Mouse (Mus musculus) frontal cortex, postnatal 10 days (tissue): ENCODE results near the gene Gm13290.
A peak's percentile ranks its signal among the peaks of the same experiment; 100 is the strongest.
"Not testable (repeated sequence)": the region's sequence is repeated elsewhere in the genome, so short reads cannot be mapped to it uniquely, and the experiment has no call there.

ENCODE experiments used
- DNase-seq, 2 experiments: peaks; one replicate each; pipeline ENCODE4 v3.0.0; 2022; ENCODE audit warnings: low spot score in 2 of 2, mixed read lengths in 1 of 2

Gene Gm13290

DNA sequence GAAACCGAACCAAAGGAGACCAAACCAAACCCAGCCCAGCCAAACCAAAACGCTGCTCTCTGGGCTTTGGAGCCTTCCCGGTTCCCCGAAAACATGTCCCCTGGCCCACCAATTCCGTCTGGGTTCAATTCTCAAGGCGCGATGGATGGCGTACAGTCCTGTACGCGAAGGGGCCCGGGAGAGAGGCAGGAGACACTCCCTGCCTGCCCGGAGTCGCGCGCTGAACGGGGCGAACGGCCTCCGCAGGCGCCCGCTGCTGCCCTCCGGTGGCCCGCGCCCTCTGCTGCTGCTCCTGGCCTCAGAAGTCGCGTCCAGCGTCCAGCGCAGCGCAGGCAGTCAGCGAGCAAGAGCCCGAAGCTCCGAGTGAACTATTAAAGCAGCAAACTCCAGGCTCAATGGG is at the start of gene Gm13290:
Gene Gm13290 (plus strand): TSS at position 301 of the 400 bp plus-strand sequence.
- DNase-seq, result not testable (repeated sequence)

DNA sequence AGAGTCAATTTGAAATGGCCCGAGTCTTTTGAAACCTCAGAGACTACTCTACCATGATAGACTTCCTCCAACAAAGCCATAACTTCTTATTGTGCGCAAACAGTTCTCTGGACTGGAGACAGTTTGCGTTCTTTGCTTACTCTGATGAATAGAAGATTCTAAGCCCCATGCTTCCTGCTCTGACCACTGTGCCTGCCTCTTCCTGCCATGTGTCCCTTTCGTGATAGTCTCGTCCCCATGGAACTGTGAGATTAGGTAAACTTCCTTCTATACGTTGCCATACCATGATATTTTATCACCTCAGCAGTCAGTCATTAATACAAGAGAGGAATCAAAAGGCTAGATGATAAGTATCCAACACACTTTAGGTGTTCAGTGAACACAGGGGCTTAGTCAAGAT is 46.9 kb upstream of the Gm13290 start:
- no peak for DNase-seq

DNA sequence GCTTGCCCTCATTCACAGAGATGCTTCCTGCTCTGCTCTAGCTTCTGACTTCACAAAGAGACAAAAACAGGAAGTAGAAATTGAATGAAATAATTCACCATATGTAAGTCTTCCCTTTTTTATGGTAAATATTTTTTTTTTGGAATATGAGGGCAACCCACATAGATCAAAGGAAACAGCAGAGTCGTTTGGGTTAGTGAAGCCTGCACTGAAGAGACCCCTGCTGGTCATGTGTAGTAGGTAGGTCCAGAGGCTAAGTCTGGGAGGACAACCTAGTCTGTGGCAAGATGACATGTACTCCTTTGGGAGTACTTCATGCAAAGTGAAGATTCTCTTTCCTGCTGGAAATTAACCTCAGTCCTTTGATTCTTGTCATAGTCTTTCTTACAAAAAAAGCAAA is 46.3 kb upstream of the Gm13290 start:
- DNase-seq, result no peak

DNA sequence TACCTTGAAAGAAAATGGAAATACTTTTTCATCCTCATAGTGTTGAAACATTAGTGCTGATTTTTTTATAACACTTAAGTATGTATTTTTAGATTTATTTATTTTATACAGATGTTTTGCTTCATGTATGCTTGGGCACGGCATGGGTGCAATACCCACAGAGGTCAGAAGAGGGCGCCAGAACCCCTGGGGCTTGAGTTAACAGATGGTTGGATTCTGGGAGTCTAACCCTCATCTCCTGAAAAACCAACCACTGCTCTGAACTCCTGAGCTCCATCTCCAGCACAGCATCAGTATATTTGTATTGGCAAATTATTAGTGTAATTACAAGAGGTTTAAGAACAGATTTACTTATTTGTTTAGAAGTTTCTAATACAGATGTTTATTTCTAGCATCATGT is 35.2 kb upstream of the Gm13290 start:
- peak in 1 of 2 experiments; percentile 38 for DNase-seq

DNA sequence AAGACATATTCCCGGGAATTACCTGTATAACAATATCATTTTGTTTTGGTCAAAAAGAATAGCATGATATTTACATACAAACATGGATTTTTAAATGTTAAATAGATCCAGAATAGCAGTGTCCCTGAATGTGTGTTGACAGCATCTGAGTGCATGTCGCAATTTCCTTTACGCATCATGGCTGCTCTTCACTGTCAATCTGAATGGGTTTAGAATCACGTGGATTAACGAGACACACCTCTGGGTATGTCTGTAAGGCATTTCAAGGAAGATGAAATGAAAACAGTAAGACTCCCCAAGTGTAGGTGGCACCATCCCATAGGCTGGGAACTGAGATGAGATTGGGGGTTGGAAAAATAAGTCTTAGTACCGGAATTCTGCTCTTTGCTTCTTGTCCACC is 34.6 kb upstream of the Gm13290 start:
- DNase-seq, result no peak

DNA sequence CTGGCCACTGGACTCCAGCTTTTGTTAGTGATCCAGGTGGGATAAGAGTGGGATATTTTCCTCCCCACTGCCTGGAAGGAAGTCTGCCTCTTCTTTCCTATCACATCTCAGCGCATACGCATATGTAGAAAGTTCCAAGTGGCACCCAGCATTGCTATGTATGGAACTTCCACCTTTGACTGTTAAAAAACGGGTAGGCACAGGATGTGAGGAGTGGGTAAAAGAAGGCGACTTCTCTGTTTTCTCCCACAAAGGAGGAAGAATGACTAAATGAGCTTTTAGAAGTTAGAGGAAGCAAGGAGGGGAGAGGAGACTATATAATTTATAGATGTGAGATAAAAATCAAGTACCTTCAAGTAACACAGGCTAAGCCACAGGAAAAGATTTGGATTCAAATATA is 32.2 kb upstream of the Gm13290 start:
- DNase-seq, result no peak

DNA sequence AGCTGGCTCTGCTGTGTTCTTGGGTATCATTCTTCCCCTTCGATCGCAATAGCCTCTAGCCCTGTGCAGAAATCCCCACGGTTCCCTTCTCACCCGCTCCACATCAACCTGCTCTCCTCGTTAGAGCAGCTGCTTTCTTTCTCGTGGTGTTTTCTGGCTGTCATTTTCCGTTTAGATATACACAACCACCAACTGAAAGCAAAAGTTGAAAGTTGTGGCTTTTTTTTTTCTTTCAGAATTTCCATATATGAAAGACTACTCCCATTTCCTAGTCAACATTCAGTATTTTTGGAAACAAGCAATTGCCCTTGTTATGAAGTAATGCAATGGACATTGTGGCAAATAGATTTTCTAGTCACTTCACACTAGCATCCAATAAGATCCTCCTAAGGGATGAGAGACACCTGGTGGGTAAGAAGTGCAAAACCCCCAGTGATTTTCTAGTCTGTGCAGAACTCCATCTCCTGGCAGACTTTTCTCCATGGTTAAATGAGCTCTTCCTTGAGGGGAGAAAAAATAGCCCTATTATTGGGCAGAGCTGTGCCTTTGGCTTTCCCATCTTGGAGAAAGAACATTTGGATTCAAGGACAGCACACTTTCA is 30.8 kb upstream of the Gm13290 start:
- DNase-seq, result no peak

DNA sequence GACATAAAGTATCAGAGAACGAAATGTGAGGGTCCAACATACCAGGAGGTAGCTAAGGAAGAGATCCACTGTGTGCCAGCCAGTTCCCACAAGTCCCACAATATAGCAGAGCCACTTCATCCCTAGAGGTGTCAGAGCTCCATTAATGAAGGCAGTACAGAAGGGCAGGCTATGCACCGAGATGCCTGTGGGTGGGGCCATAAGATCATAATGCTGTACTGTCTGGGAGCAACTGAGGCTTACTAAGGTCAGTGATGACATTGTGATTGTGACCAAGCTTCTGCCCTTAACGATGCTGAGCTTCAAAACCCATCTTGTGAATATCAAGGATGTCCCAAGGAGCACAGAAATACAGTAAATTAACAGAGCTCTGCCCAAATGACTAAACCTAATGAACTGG is 29.4 kb upstream of the Gm13290 start:
- no peak for DNase-seq

DNA sequence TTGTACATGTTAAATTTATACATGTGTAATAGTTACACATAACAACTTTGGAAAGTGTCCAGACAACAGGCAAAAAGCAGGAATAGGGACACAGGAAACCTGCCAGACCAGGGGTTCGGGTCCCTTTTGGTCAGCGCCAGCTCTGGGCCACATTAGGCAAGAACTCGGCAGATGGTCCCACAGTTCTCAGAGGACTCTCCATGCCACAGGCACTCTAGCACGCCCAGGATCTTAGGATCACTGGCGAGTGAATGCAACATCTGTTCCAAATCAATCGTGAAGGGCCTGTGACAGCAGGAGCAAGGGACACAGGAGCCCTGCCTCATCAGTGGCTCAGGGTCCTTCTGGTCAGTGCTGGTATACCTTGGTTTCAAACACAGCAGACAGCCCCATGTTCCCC is 23.7 kb upstream of the Gm13290 start:
- no peak for DNase-seq

DNA sequence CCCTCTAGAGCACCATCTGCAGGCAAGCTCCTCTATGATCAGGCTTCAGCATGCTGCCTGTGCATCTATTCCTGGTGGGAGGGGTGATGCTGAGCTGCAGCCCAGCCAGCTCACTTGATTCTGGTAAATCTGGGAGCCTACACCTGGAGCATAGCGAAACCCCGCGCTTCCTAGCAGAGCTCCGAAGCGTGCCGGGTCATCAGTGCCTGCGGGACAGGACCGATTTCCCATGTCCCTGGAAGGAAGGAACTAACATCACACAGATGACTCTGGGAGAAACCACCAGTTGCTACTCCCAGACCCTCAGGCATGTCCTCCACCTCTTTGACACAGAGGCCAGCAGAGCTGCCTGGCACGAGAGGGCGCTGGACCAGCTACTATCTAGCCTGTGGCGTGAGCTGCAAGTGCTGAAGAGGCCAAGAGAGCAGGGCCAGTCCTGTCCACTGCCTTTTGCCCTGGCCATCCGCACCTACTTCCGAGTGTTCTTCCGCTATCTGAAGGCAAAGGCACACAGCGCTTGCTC is 18.8 kb upstream of the Gm13290 start, which contains the start of gene Gm13271:
Gene Gm13271 (plus strand): TSS at position 51 of the 523 bp plus-strand sequence.
- peak; percentile 77 to 84 for DNase-seq

DNA sequence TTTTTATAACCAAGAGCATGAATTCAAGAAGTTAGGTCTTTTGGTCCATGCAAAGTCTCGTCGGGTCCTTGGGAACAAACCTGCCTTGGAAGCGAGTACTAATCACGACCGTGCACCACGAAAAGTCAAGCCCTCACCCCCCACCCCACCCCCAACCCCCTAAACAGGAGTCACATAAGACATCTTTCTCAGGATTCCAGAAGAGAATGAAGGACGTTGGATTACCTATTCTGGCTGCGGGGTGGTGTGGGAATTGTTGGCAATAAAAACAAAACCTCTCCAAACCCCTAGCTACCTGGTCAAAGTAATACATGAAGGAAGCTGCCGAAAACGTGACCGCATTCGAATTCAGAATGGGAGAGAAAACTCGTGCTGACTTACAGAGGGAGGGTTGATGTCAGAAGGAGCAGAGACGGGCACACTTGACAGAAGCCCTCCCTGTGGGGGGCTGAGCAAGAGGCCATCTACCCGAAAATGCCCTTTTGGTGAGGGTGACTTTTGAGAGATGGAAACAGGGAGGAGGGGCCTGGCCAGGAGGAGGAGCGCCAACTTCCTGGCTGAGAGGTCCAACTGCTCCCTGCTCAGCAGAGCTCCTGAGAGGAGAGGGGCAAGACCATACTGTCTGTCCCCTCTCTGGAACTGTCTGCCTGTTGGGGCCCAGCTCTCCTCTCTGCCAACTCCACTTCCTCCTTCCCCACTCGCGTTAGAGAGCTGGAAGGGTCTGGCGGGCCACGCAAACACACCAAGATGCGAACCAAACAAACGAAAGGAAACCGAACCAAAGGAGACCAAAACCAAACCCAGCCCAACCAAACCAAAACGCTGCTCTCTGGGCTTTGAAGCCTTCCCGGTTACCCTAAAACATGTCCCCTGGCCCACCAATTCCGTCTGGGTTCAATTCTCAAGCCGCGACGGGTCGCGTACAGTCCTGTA is 16.8 kb upstream of the Gm13290 start:
- DNase-seq, result not testable (repeated sequence)

DNA sequence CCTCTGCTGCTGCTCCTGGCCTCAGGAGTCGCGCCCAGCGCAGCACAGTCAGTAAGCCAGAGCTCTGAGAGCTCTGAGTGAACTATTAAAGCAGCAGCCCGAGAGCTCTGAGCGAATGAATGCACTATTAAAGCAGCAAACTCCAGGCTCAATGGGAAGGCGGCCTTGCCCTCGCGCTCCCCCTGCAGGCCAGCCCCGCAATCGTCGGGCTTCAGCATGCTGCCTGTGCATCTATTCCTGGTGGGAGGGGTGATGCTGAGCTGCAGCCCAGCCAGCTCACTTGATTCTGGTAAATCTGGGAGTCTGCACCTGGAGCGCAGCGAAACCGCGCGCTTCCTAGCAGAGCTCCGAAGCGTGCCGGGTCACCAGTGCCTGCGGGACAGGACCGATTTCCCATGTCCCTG is 16.0 kb upstream of the Gm13290 start:
- peak; percentile 90 to 92 for DNase-seq

DNA sequence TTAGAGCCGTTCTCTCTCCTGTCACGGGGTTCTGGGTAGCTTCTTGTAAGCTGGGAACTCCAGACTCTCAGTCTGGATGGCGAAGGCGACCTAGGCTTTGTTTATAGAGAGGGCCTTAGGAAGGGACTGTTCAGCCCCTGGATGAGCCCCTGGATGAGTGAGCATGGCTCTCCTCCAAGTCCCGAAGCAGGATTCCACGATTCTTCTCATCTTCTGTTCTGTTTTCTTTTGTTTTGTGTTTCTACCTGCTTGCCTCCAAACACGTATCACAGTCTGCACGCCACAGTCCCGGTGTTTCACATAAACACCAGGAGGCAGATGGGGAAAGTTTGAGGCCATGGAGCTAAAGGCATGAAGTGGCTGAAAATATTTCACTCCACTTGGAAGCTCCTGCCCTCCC is 14.9 kb upstream of the Gm13290 start:
- not testable (repeated sequence) for DNase-seq

DNA sequence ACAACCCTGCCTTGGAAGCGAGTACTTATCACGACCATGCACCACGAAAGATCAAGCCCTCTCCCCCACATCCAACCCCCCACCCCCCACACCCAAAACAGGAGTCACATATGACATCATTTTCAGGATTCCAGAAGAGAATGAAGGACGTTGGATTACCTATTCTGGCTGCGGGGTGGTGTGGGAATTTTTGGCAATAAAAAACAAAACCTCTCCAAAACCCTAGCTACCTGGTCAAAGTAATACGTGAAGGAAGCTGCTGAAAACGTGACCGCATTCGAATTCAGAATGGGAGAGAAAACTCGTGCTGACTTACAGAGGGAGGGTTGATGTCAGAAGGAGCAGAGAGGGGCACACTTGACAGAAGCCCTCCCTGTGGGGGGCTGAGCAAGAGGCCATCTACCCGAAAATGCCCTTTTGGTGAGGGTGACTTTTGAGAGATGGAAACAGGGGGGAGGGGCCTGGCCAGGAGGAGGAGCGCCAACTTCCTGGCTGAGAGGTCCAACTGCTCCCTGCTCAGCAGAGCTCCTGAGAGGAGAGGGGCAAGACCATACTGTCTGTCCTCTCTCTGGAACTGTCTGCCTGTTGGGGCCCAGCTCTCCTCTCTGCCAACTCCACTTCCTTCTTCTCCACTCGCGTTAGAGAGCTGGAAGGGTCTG is 13.9 kb upstream of the Gm13290 start, which contains the start of gene Gm13283:
Gene Gm13283 (plus strand): TSS at position 510 of the 659 bp plus-strand sequence.
- peak; percentile 32 to 45 for DNase-seq

DNA sequence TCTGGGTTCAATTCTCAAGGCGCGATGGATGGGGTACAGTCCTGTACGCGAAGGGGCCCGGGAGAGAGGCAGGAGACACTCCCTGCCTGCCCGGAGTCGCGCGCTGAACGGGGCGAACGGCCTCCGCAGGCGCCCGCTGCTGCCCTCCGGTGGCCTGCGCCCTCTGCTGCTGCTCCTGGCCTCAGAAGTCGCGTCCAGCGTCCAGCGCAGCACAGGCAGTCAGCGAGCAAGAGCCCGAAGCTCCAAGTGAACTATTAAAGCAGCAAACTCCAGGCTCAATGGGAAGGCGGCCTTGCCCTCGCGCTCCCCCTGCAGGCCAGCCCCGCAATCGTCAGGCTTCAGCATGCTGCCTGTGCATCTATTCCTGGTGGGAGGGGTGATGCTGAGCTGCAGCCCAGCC is 13.2 kb upstream of the Gm13290 start:
- DNase-seq, result peak in 1 of 2 experiments; percentile 48

DNA sequence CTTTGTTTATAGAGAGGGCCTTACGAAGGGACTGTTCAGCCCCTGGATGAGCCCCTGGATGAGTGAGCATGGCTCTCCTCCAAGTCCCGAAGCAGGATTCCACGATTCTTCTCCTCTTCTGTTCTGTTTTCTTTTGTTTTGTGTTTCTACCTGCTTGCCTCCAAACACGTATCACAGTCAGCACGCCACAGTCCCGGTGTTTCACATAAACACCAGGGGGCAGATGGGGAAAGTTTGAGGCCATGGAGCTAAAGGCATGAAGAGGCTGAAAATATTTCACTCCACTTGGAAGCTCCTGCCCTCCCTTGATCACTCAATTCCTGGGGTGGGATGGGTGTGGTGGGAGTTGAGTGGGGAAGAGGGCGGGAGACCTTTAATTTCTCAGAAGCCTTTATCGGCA is 11.9 kb upstream of the Gm13290 start:
- peak; percentile 79 to 81 for DNase-seq

DNA sequence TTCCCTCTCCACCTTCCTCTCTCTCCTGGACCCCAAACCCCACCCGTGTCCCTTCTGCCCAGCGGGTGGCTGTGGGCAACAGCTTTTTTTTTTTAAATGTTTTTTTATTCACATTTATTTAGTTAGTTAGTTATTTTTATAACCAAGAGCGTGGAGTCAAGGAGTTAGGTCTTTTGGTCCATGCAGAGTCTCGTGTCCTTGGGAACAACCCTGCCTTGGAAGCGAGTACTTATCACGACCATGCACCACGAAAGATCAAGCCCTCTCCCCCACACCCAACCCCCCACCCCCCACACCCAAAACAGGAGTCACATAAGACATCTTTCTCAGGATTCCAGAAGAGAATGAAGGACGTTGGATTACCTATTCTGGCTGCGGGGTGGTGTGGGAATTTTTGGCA is 11.3 kb upstream of the Gm13290 start:
- DNase-seq, result peak in 1 of 2 experiments; percentile 26

DNA sequence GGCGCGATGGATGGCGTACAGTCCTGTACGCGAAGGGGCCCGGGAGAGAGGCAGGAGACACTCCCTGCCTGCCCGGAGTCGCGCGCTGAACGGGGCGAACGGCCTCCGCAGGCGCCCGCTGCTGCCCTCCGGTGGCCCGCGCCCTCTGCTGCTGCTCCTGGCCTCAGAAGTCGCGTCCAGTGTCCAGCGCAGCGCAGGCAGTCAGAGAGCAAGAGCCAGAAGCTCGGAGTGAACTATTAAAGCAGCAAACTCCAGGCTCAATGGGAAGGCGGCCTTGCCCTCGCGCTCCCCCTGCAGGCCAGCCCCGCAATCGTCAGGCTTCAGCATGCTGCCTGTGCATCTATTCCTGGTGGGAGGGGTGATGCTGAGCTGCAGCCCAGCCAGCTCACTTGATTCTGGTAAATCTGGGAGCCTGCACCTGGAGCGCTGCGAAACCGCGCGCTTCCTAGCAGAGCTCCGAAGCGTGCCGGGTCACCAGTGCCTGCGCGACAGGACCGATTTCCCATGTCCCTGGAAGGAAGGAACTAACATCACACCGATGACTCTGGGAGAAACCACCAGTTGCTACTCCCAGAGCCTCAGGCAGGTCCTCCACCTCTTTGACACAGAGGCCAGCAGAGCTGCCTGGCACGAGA is 10.1 kb upstream of the Gm13290 start:
- DNase-seq, result peak in 1 of 2 experiments; percentile 17

DNA sequence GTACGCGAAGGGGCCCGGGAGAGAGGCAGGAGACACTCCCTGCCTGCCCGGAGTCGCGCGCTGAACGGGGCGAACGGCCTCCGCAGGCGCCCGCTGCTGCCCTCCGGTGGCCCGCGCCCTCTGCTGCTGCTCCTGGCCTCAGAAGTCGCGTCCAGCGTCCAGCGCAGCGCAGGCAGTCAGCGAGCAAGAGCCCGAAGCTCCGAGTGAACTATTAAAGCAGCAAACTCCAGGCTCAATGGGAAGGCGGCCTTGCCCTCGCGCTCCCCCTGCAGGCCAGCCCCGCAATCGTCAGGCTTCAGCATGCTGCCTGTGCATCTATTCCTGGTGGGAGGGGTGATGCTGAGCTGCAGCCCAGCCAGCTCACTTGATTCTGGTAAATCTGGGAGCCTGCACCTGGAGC is 3.0 kb downstream of the Gm13290 start, which contains the start of gene Gm13289:
Gene Gm13289 (plus strand): TSS at position 301 of the 400 bp plus-strand sequence.
- not testable (repeated sequence) for DNase-seq

DNA sequence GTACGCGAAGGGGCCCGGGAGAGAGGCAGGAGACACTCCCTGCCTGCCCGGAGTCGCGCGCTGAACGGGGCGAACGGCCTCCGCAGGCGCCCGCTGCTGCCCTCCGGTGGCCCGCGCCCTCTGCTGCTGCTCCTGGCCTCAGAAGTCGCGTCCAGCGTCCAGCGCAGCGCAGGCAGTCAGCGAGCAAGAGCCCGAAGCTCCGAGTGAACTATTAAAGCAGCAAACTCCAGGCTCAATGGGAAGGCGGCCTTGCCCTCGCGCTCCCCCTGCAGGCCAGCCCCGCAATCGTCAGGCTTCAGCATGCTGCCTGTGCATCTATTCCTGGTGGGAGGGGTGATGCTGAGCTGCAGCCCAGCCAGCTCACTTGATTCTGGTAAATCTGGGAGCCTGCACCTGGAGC is 5.9 kb downstream of the Gm13290 start, which contains the start of gene Gm13272:
Gene Gm13272 (plus strand): TSS at position 301 of the 400 bp plus-strand sequence.
- DNase-seq, result not testable (repeated sequence)

DNA sequence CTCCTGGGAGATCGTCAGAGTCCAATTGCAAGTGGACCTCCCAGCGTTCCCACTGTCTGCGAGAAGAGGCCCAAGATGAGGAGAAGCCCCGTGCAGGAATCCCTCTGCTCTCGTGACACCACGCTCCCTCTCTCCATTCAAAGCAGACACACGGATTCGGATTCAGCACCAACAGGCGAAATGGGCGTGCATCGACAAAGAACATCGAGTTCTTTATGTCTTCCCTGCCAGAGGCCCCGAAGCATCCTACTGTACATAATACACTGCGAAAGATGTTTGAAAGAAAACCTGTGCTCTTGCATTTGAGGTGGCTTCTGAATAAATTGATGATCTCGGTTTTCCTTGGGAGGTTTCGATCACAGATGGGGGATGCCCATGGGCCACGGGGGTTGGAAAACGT is 6.7 kb downstream of the Gm13290 start:
- not testable (repeated sequence) for DNase-seq
